Mouse (Mus musculus) CD4-positive helper T cell, adult 2 months (primary cell): Measurements from ENCODE around the gene Khdc4.

Source experiments
- DNase-seq: peaks from one replicate; pipeline ENCODE4 v3.0.0-alpha.2; 2012; ENCODE audit warnings: low read depth, missing footprints, low spot score

The Khdc4 gene

GRCm38 (mm10) chr3:88684980-88685941 is at the start of gene Khdc4:
Khdc4 (plus strand) TSS chr3:88685803.
- DNase-seq: peak; percentile 99

- DNase-seq: no peak
Measured at GRCm38 (mm10) chr3:88636555-88636986, 49.0 kb upstream of the Khdc4 start.

GRCm38 (mm10) chr3:88637134-88637533 is 48.5 kb upstream of the Khdc4 start:
- DNase-seq: no peak

- no peak for DNase-seq
Measured at GRCm38 (mm10) chr3:88639239-88639638, 46.4 kb upstream of the Khdc4 start.

- DNase-seq: peak; percentile 86
Measured at GRCm38 (mm10) chr3:88640676-88641075, 44.9 kb upstream of the Khdc4 start.

- no peak for DNase-seq
Measured at GRCm38 (mm10) chr3:88643078-88643477, 42.5 kb upstream of the Khdc4 start.

- DNase-seq: no peak
Measured at GRCm38 (mm10) chr3:88645937-88646336, 39.7 kb upstream of the Khdc4 start.

GRCm38 (mm10) chr3:88646426-88646995 is 39.1 kb upstream of the Khdc4 start:
- DNase-seq: no peak

- no peak for DNase-seq
Measured at GRCm38 (mm10) chr3:88647076-88647475, 38.5 kb upstream of the Khdc4 start.

GRCm38 (mm10) chr3:88647779-88648413 is 37.7 kb upstream of the Khdc4 start:
- no peak for DNase-seq

- no peak for DNase-seq
Measured at GRCm38 (mm10) chr3:88648452-88649168, 37.0 kb upstream of the Khdc4 start.

- DNase-seq: no peak
Measured at GRCm38 (mm10) chr3:88649186-88649585, 36.4 kb upstream of the Khdc4 start.

GRCm38 (mm10) chr3:88649967-88650366 is 35.6 kb upstream of the Khdc4 start:
- DNase-seq: no peak

- no peak for DNase-seq
Measured at GRCm38 (mm10) chr3:88650713-88651504, 34.7 kb upstream of the Khdc4 start.

GRCm38 (mm10) chr3:88651669-88652618 is 33.7 kb upstream of the Khdc4 start:
- no peak for DNase-seq

- no peak for DNase-seq
Measured at GRCm38 (mm10) chr3:88652846-88653515, 32.6 kb upstream of the Khdc4 start, which contains the start of gene Rxfp4. Rxfp4 (minus strand) TSS chr3:88653142.

GRCm38 (mm10) chr3:88653516-88654370 is 31.9 kb upstream of the Khdc4 start:
- DNase-seq: no peak

- no peak for DNase-seq
Measured at GRCm38 (mm10) chr3:88654621-88655020, 31.0 kb upstream of the Khdc4 start.
